Mouse (Mus musculus): Measurements from ENCODE around the gene Olfr1090. TPM values are rescaled to one million over a fixed set of nuclear protein-coding genes. Genes with fewer than 3 reads are reported as not detected.

Gene Olfr1090
- not detected for polyA plus RNA-seq (2017; shearing (Covaris generic))

DNA sequence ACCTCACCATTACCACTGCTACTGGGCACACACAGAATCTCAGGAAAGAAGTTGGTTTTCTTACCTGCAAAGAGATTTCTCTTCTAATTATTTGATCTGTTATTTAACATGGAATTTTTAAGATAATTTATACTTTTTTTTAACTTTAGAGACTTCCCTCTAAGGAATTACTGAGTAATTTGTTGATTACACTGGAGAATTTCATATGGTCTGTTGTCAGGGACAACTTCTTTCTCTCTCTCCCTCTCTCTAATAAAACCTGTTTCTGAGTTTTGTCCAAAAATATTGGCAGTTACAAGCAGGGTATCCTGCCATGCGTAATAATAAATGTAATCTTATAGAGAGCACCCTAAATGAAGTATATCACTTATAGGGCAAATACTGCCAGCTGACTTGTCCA is at the start of gene Olfr1090:
TSS of gene Olfr1090 (minus strand) at position 101 of the 400 bp plus-strand sequence.

DNA sequence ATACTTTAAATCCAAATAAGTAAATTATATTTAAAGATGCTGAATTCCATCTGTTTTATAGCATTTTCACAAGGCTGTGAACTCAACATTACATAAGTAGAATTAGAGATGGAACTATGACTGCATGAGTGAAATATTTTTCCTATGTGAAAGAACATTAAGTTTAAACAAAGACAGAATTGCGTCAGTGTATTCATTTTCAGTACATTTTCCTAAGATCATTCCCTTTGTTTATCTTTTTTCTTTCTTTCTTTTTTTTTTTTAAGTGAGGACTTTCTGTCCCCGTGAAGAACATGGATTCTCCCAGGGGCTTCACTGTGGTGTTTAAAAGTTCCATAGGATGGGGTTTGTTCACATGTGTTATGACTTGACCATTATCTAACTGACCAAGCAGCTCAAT is 23.4 kb upstream of the Olfr1090 start, which contains the start of gene Olfr1093:
TSS of gene Olfr1093 (plus strand) at position 301 of the 400 bp plus-strand sequence.

DNA sequence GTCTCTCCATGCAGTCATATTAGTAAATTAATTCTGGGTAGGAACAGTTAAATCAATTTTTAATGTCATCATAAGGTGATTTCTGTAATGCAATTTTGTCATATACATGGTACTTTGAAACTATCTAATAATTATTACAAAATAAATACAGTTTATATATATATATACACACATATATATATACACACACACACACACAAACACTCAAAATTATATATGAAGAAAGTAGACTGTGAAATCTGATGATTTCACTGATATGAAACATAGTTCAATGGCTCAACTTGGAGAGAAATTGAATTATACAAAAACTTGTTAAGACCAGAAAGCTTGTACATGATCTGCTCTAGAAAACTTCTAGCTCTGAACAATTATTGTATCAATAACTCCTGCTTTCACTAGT is 25.2 kb downstream of the Olfr1090 start, which contains the start of gene Olfr1089:
TSS of gene Olfr1089 (minus strand) at position 101 of the 400 bp plus-strand sequence.

Other genes with a start within 250 kb of the Olfr1090 start
- gene Olfr1079, start 216.5 kb downstream of the Olfr1090 start, polyA plus RNA-seq (2017; shearing (Covaris generic)): not detected
- not detected for gene Olfr1080, start 200.8 kb downstream of the Olfr1090 start, polyA plus RNA-seq (2017; shearing (Covaris generic))
- gene Olfr1082, start 160.0 kb downstream of the Olfr1090 start, polyA plus RNA-seq (2017; shearing (Covaris generic)): not detected
- gene Olfr1084, start 119.3 kb downstream of the Olfr1090 start, polyA plus RNA-seq (2017; shearing (Covaris generic)): not detected
- gene Olfr1085, start 97.0 kb downstream of the Olfr1090 start, polyA plus RNA-seq (2017; shearing (Covaris generic)): not detected
- gene Olfr1086, start 78.9 kb downstream of the Olfr1090 start, polyA plus RNA-seq (2017; shearing (Covaris generic)): not detected
- not detected for gene Olfr1087, start 60.6 kb downstream of the Olfr1090 start, polyA plus RNA-seq (2017; shearing (Covaris generic))
- gene Olfr1089, start 25.3 kb downstream of the Olfr1090 start, polyA plus RNA-seq (2017; shearing (Covaris generic)): not detected
- not detected for gene Olfr1093, start 23.5 kb upstream of the Olfr1090 start, polyA plus RNA-seq (2017; shearing (Covaris generic))
- gene Olfr141, start 51.0 kb upstream of the Olfr1090 start, polyA plus RNA-seq (2017; shearing (Covaris generic)): not detected
- not detected for gene Olfr1094, start 65.7 kb upstream of the Olfr1090 start, polyA plus RNA-seq (2017; shearing (Covaris generic))
- gene Olfr1095, start 92.7 kb upstream of the Olfr1090 start, polyA plus RNA-seq (2017; shearing (Covaris generic)): not detected
- not detected for gene Gm13723, start 115.8 kb upstream of the Olfr1090 start, polyA plus RNA-seq (2017; shearing (Covaris generic))
- gene Olfr1097, start 133.2 kb upstream of the Olfr1090 start, polyA plus RNA-seq (2017; shearing (Covaris generic)): not detected
- gene Olfr1098, start 165.6 kb upstream of the Olfr1090 start, polyA plus RNA-seq (2017; shearing (Covaris generic)): not detected
- gene Olfr1099, start 201.7 kb upstream of the Olfr1090 start, polyA plus RNA-seq (2017; shearing (Covaris generic)): not detected
- gene Olfr1100, start 221.0 kb upstream of the Olfr1090 start, polyA plus RNA-seq (2017; shearing (Covaris generic)): not detected
- gene Olfr1101, start 232.2 kb upstream of the Olfr1090 start, polyA plus RNA-seq (2017; shearing (Covaris generic)): not detected
- gene Olfr1102, start 239.4 kb upstream of the Olfr1090 start, polyA plus RNA-seq (2017; shearing (Covaris generic)): not detected

Measured in inflammation-experienced regulatory T-cells, adult 16 weeks (primary cell).